Mouse (Mus musculus) T-helper 2 cell (primary cell): ENCODE results near the gene Gcm1.

Experiments
- in situ Hi-C: fragments of 300-600 bp; cut with MboI, MseI; formaldehyde crosslinking; loops from one replicate; pipeline ENCODE4 v1.15.1; 2025; ENCODE audit warnings: high pct_unique_total_duplicates

Gcm1 gene

DNA sequence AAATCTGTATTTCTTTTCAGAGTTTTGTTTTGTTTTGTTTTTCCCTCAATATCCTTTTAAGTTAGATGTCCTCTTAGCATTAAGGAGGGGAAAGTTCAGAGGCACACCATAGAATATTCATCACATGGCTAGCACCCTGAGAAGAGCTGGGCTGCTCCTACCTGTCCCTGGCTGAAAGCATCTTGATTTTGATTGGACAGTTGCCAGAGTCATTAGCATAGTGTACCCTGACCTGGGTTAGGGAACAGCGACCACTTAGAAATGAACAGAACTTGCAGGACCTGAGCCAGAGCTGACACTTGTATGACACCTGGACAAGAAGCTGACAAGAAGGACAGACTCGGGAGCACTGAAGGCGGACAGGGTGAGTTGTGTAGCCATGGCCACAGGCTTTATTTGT is at the start of gene Gcm1:
Gcm1 (plus strand) TSS at position 248 of the 400 bp plus-strand sequence.
- in situ Hi-C loops = no loop called here

DNA sequence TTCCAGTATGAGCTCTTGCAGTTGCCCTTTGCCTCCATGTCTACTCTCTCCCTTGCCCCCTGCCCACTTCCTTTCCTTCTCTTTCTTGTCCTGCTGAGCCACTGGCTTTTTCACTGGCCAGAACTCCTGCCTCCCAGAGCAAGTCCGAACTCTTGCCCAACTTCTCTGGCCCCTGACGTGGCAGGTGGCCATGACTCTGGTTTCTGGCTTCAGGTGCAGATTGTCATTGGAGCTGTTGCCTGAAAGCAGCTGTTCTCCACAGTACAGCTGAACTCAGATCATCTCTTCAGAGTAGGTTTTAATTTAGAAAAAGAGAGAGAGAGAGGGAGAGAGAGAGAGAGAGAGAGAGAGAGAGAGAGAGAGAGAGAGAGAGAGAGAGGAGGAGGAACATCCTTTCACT is 48.4 kb upstream of the Gcm1 start:
- in situ Hi-C loops = no loop called here

DNA sequence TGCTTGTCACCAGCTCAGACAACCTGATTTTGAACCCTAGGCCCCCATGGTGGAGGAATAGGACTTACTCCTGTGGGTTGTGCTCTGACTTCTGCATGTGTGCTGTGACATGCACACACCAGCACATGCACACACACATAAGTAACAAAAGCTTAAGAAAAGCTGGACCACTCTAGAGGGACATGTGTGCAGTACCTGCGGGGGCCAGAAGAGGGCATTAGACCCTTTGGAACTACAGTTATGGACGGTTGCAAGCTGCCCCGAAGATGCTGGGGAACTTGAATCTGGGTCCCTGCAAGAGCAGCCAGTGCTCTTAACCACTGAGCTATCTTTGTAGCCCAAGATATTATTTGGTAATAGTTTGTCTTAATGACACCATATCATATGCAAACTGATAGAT is 46.2 kb upstream of the Gcm1 start:
- in situ Hi-C loops = no loop called here

DNA sequence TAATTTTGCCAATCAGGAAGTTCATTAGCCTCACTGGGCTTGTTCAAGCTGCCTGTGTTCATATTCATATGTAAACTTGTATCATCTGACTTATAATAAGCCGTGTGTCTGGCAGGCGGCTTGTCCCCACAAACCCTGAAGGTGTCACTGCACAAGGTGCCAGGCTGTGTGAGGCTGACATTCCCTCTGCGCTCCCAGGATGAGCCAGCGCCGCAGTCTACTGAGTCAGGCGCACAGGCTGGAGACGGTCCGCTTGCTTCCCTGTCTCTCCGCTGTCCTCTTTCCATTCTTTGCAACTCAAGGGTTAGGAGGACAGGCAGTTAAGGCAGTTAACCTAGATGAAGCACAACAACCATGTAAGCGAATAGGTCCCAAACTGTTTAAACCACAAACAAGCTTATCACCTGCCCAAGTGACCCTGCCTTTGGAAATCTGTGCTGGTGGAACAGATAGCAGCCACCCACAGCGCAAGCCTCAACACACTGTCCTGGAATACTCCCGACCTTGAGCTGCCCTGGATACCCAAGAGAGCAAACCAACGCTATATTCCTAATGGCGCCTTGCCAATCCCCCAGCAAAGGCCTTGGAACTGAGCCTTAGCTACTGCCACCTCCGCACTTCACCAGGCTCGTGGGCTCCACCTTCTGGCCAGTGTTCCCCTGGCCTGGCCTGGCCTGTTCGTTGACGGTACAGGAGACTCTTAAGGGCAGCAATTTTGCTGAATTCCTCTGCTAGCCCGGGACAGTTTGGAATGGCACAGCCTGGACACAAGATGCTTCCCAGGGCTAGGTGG is 45.3 kb upstream of the Gcm1 start:
- in situ Hi-C loops = no loop called here

- in situ Hi-C loops = no loop called here
Observed at GRCm38 (mm10) chr9:78009382-78009781, 42.3 kb upstream of the Gcm1 start.

DNA sequence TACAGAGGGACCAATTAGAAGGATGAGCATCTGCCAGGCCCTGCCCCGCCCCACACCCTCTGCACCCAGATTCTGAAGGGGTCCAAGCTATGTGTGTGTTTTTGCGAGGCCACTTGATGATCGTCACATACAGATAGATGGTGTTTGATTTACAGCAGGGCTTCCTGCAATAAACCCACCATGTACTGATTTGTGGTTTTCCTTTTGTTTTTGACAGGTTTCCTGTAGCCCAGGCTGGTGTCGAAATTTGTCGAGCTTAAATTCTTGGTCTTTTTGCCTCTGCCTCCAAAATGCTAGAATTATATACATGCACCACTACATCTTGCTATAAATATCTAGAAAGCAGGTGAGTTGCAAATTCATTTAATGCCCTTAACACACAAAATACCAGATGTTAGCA is 41.5 kb upstream of the Gcm1 start:
- in situ Hi-C loops = loop anchor here (5.0 kb wide), 1 partner anchor 203 kb away; no protein-coding TSS in a partner anchor

- in situ Hi-C loops = loop anchor here (5.0 kb wide), 1 partner anchor 203 kb away; no protein-coding TSS in a partner anchor
Observed at GRCm38 (mm10) chr9:78010707-78011106, 41.0 kb upstream of the Gcm1 start.

- in situ Hi-C loops = loop anchor here (5.0 kb wide), 1 partner anchor 205 kb away; no protein-coding TSS in a partner anchor
Observed at GRCm38 (mm10) chr9:78012066-78012465, 39.7 kb upstream of the Gcm1 start.

GRCm38 (mm10) chr9:78012681-78013080 is 39.0 kb upstream of the Gcm1 start:
- in situ Hi-C loops = loop anchor here (5.0 kb wide), 1 partner anchor 205 kb away; no protein-coding TSS in a partner anchor

DNA sequence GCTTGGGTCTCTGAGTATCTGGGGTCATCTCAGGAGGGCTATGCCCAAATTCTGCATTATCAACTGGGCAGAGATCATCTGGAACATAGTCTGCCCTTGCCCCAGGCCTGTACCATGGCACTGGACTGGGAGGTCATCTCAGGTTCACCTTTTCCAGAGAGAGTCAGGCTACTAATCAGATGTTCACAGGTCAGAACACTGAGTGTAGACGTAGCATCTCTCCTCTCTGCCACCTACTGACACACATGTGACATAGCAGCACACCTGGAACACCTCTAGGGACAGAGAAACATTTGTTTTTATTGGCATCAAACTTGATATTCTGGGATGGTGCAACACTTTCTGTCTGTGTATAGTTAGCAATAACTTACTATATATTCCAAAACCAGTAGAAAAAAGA is 37.9 kb upstream of the Gcm1 start:
- in situ Hi-C loops = loop anchor here (5.0 kb wide), 1 partner anchor 207 kb away; no protein-coding TSS in a partner anchor

DNA sequence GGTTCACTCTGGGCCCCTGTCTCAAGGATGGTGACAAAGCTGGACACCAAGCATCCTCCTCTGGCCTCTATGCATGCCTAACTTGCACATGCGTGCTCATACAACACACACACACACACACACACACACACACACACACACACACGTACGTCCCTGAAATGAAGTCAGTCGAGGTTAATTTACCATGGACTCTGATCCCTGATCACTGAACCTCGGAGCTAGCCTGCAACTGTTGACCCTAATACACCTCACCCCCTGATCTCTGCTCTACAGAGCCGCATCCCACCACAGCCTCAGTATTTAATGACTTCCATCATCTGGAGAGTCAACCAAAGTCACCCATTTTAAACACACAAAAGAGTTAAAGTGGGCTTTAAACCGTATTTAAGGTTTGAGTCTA is 35.9 kb upstream of the Gcm1 start:
- in situ Hi-C loops = no loop called here

DNA sequence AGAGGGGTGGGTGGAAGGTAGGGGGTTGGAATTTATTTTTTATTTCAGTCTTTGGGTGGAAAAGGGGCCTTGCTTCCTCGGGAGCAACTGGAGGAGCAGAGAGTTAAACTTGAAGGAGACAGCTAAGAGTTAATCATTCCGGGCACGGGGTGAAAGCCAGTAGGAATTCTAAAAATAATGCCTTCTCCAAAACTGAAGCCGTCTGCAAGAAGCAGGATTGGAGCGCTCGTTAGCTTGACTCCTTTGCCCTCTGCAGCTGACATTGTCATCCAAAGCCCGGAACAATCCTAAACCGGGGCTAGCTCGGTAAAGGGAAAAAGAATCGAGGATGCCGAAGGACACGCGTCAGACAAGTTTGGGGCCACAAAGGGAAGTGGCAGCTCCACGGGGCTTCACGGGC is 35.4 kb upstream of the Gcm1 start:
- in situ Hi-C loops = no loop called here

GRCm38 (mm10) chr9:78021256-78021655 is 30.5 kb upstream of the Gcm1 start:
- in situ Hi-C loops = no loop called here

DNA sequence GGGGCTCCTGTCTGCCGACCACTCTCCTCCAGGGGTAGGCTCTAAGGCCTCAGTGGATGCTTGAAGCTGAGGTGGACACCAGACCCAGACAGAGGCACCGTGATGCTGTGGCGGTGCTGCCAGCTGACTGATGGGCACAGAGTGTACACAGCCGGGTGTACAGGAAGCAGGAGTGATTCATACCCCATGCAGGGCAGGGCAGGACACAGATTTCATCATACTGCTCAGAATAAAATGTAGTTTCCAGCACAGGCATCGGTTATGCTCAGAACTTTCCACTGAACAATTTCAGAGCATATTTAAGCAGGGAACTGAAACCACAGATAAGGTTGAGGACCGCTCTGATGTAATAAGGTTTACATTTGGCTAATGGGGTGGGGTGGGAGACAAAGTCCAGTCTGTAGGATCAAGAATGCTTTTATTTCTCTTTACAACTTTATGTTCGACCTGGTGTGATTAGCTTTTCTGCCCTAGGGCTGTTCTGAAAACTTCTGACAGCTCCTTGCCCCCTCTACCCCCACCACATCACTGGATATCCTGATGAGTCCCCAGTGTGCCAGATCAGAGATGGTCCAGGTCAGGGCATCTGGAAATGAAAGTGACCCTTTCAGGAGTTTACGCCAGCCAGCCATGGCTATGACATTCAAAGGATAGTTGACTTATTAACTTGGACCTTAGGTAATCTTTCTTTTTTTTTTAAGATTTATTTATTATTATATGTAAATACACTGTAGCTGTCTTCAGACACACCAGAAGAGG is 29.4 kb upstream of the Gcm1 start:
- in situ Hi-C loops = no loop called here

DNA sequence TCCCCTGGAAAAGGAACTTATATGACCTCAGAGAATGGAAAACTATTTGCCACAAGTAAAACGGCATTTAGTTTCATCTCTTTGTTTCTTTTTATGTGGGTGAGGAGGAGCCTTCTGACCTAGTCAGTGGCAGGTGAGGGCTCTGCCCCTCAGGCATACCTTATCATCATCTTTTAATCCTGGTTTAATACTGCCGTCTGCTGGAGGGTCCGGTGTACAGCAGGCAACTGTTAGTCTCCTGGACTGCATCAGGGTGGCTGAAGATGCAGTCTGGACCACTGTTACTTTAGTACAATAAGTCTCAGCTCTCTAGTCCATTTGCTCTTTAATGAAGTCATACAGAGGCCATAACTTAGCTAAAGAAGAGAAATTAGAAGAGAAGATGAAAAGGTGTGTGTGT is 26.9 kb upstream of the Gcm1 start:
- in situ Hi-C loops = no loop called here

- in situ Hi-C loops = no loop called here
Observed at GRCm38 (mm10) chr9:78027099-78027498, 24.6 kb upstream of the Gcm1 start.

DNA sequence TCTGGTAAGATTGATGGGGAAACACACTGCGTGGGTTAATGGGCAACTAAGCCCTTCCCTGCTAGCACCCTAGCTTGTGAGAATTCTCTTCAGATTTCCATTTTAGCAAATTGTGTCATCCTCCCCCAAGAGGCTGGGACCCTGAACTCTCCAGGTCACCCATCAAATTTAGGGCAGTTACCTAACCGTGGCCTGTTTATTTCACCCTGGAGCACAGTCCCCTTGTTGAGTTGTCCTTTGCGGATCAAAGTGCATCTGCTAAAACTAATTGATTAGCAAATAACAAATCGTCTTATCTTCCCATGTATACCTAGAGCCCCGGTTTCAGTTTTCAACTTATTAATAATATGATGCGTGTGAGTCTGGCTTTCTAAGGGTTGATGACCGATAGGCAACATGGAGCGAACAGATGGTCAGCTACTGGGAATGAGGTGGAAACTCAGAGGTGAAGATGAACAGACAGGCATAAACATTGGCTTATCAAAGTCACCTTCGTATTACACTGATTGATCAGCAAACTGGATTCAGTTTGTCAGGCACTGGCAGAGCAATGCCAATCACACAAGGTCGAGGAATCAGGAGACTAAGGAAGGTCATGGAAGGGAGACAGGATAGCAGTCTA is 20.8 kb upstream of the Gcm1 start:
- in situ Hi-C loops = no loop called here

DNA sequence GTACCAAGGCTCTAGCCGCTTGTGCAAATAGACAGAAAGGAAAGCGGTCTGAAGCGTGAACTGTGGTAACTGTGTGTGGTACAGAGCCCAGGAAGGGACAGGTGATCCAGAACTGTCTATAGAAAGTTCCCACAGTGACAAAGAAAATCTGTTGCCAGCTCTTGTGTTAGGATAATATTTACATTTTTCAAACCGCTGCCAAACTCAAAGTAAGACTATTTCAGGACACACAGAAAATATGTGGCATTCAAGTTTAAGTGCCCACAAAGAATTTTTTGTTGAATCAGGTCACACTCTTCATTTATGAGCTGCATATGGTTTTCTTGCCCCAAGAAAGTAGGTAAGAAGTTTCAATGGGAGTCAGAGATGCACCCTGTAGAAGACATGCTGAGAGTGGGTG is 18.8 kb upstream of the Gcm1 start:
- in situ Hi-C loops = no loop called here

- in situ Hi-C loops = no loop called here
Observed at GRCm38 (mm10) chr9:78035296-78035695, 16.4 kb upstream of the Gcm1 start.

DNA sequence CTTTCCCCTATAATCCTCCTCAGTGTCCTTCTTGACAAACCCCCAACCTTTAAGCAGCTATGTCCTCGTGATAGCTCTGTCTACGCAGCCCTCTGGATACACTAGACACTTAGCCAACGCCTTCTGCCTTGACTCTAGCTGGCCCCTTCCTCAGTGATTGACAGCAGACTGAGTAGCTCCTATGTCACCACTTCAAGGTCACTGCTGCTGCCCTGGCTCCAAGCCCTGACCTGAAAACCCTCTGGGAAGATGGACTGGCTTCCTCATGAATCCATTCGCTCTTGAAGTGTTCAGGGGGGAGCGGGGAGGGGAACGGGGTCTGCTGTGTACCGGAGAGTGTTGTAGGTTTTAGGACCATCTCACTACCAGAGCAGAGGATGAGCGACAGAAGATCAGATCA is 15.9 kb upstream of the Gcm1 start:
- in situ Hi-C loops = no loop called here

- in situ Hi-C loops = no loop called here
Observed at GRCm38 (mm10) chr9:78038755-78039489, 12.8 kb upstream of the Gcm1 start.

GRCm38 (mm10) chr9:78045171-78045570 is 6.6 kb upstream of the Gcm1 start:
- in situ Hi-C loops = no loop called here
